Mouse (Mus musculus) forebrain, embryonic 13.5 days (tissue): ENCODE data around the gene Nadsyn1. TPM values are rescaled to one million over a fixed set of nuclear protein-coding genes. Genes with fewer than 3 reads are reported as not detected.

Experiments
- ATAC-seq: fragments of 200-750 bp; cut with Nextera tagmentation; 2 replicates; pipeline ENCODE4 v1.8.0; 2017
- H3K27ac ChIP-seq: fragments of 300-500 bp; sonication (generic); 2 replicates; pipeline ENCODE4 v1.5.1; 2015; ENCODE audit warnings: inconsistent platforms, mild to moderate bottlenecking, moderate library complexity
- H3K27me3 ChIP-seq: fragments of 300-500 bp; sonication (generic); 2 replicates; pipeline ENCODE4 v1.6.1; 2015; ENCODE audit warnings: mild to moderate bottlenecking, inconsistent platforms
- H3K36me3 ChIP-seq: fragments of 300-500 bp; sonication (generic); 2 replicates; pipeline ENCODE4 v1.6.1; 2015; ENCODE audit warnings: mild to moderate bottlenecking, inconsistent platforms; ENCODE audit not compliant: poor library complexity, severe bottlenecking
- H3K4me1 ChIP-seq: fragments of 300-500 bp; sonication (generic); 2 replicates; pipeline ENCODE4 v1.6.1; 2015; ENCODE audit warnings: inconsistent platforms
- H3K4me2 ChIP-seq: fragments of 300-500 bp; sonication (generic); 2 replicates; pipeline ENCODE4 v1.6.1; 2015; ENCODE audit warnings: inconsistent platforms, mild to moderate bottlenecking, moderate library complexity
- H3K4me3 ChIP-seq: fragments of 300-500 bp; sonication (generic); 2 replicates; pipeline ENCODE4 v1.5.1; 2015; ENCODE audit warnings: mild to moderate bottlenecking, inconsistent platforms
- H3K9ac ChIP-seq: fragments of 300-500 bp; sonication (generic); 2 replicates; pipeline ENCODE4 v1.6.1; 2015; ENCODE audit warnings: mild to moderate bottlenecking, inconsistent platforms
- H3K9me3 ChIP-seq: fragments of 300-500 bp; sonication (generic); replicated peaks from 2 replicates; pipeline ENCODE4 v1.6.1; 2016; ENCODE audit warnings: inconsistent platforms
- WGBS: fragments of 180-500 bp; shearing (Covaris S2); methylation state at CpG from one replicate; pipeline ENCODE4 v1.1.7; 2015; 5-methylcytosine and 5-hydroxymethylcytosine counted together
- polyA plus RNA-seq: library from polyadenylated mRNA; unstranded; fragments of >200 nt; fragmentation: Nextera tagmentation; extraction: Ambion mirVana; gene quantifications from 2 replicates; pipeline ENCODE4 v1.2.1, GENCODE M21; 2015

Gene Nadsyn1
- polyA plus RNA-seq, 1 experiment from 2014 or later: 5.6 TPM

DNA sequence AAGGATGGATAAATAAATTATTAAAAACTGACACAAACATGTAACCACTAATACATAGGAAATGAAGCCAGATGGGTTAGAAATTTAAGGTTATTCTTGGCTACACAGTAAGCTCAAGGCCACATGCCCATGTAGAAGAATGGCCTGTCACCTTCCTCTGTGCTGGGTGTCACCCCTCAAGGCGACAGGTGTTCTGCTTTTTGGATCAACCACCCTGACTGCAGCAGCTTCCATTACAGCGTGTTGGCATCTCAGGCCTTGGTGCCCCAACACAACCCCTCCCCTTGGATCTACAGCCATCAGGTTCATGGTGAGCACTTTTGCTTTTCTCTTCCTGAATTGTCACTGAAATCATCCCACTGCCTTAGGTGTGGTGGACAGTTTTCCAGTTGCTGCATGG is 10.0 kb upstream of the Nadsyn1 start:
- Histone ChIP-seq H3K4me1 (peaks cover 56% of the 10 kb centered on the region), H3K27me3 (no peaks in the 10 kb centered on the region), H3K4me3 (no peak overlapping the region), H3K9ac (no peak overlapping the region), H3K27ac (no peak overlapping the region), H3K36me3 (peaks cover 28% of the 10 kb centered on the region), H3K9me3 (no peaks in the 10 kb centered on the region), H3K4me2 (no peak overlapping the region)
- no peak for ATAC-seq
- whole genome bisulfite sequencing: 88% methylated on average over 2 of the region's 2 CpGs

- H3K9ac ChIP-seq: no peak overlapping the region
- peak overlapping the region; percentile 21 for H3K4me2 ChIP-seq
- H3K4me3 ChIP-seq: no peak overlapping the region
- 89% methylated on average over 8 of the region's 8 CpGs for WGBS
- ATAC-seq: no peak
- H3K9me3 ChIP-seq: no peaks in the 10 kb centered on the region
- no peak overlapping the region for H3K27ac ChIP-seq
- peaks cover 23% of the 10 kb centered on the region for H3K36me3 ChIP-seq
- peaks cover 56% of the 10 kb centered on the region for H3K4me1 ChIP-seq
- no peaks in the 10 kb centered on the region for H3K27me3 ChIP-seq
These were observed 9.5 kb upstream of the Nadsyn1 start for GRCm38 (mm10) chr7:143832196-143832595.

DNA sequence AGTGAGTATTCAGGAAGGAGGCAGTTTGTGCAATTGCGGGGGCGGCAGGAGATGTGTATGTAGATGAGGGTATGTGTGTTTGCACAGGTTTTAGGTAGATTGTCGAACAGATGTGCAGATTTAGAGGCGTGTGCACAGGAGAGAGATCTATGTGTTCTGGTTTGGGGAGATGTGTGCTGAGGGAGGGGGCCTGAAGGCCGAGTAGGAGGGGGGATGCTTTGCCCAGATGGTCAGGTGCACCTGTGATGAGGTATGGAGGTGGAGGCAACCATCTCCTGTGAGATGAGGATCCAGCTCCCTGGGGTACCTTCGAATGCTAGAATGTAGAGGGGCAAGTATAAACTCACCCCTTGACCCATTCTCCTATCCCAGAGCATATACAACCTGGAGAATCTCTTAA is 7.8 kb upstream of the Nadsyn1 start:
- Histone ChIP-seq H3K4me2 (peak overlapping the region; percentile 95), H3K4me3 (peak overlapping the region; percentile 64), H3K9me3 (no peaks in the 10 kb centered on the region), H3K4me1 (peaks cover 56% of the 10 kb centered on the region), H3K27ac (peak overlapping the region; percentile 61; the same call in 1 of the 2 replicates), H3K9ac (peak overlapping the region; percentile 83), H3K36me3 (0 out of 2 replicates have a peak, but pooled peaks cover 12% of the 10 kb centered on the region), H3K27me3 (no peaks in the 10 kb centered on the region)
- ATAC-seq: peak; percentile 25
- WGBS: 10% methylated on average over 6 of the region's 6 CpGs

GRCm38 (mm10) chr7:143829504-143830331 is 7.1 kb upstream of the Nadsyn1 start:
- Histone ChIP-seq H3K4me1 (peaks cover 50% of the 10 kb centered on the region), H3K36me3 (0 out of 2 replicates have a peak, but pooled peaks cover 12% of the 10 kb centered on the region), H3K9ac (peak overlapping the region; percentile 83), H3K4me3 (peak overlapping the region; percentile 64), H3K27ac (peak overlapping the region; percentile 93), H3K9me3 (no peaks in the 10 kb centered on the region), H3K27me3 (no peaks in the 10 kb centered on the region), H3K4me2 (peak overlapping the region; percentile 95)
- WGBS: under 1% methylated on average over 37 of the region's 37 CpGs
- ATAC-seq: peak; percentile 99

GRCm38 (mm10) chr7:143826985-143827384 is 4.3 kb upstream of the Nadsyn1 start:
- H3K4me1 ChIP-seq: peaks cover 32% of the 10 kb centered on the region
- H3K4me2 ChIP-seq: no peak overlapping the region
- no peak overlapping the region for H3K27ac ChIP-seq
- ATAC-seq: no peak
- no peaks in the 10 kb centered on the region for H3K27me3 ChIP-seq
- WGBS: 87% methylated on average over 2 of the region's 2 CpGs
- H3K9ac ChIP-seq: no peak overlapping the region
- H3K9me3 ChIP-seq: no peaks in the 10 kb centered on the region
- H3K4me3 ChIP-seq: no peak overlapping the region
- H3K36me3 ChIP-seq: 0 out of 2 replicates have a peak, but pooled peaks cover 3% of the 10 kb centered on the region

GRCm38 (mm10) chr7:143823266-143823605 is 587 bp upstream of the Nadsyn1 start:
- peak; percentile 52 for ATAC-seq
- no peaks in the 10 kb centered on the region for H3K9me3 ChIP-seq
- 76% methylated on average over 4 of the region's 4 CpGs for WGBS
- peak overlapping the region; percentile 52 for H3K4me3 ChIP-seq
- H3K27me3 ChIP-seq: no peaks in the 10 kb centered on the region
- peaks cover 16% of the 10 kb centered on the region for H3K4me1 ChIP-seq
- H3K9ac ChIP-seq: peak overlapping the region; percentile 53
- peaks cover 9% of the 10 kb centered on the region for H3K36me3 ChIP-seq
- H3K27ac ChIP-seq: peak overlapping the region; percentile 55
- H3K4me2 ChIP-seq: peak overlapping the region; percentile 72

DNA sequence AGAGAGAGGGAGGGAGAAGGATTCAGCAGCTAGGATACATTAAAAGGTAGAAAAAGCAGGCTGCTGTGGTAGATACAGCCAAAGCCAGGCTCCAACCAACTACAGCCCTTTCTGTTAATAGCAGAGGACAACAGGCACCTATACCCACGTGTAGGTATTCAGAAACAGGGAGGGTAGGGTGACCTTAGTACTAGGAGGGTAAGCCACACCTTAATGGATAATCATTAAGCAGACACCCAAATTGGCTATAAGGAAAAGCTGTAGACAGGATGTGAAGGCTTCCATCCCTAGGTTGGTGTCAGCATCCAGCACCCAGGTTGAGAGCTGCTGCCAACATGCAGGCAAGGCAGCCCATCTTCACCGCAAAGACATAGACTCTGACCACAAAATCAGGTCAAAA is 1.4 kb downstream of the Nadsyn1 start:
- H3K4me2 ChIP-seq: 0 out of 2 replicates have a peak overlapping the region, but pooled peaks have one; percentile 72
- no peaks in the 10 kb centered on the region for H3K27me3 ChIP-seq
- H3K27ac ChIP-seq: no peak overlapping the region
- H3K9me3 ChIP-seq: no peaks in the 10 kb centered on the region
- no peak overlapping the region for H3K4me3 ChIP-seq
- 79% methylated on average over 2 of the region's 2 CpGs for WGBS
- no peak overlapping the region for H3K9ac ChIP-seq
- H3K36me3 ChIP-seq: peaks cover 22% of the 10 kb centered on the region
- peaks cover 16% of the 10 kb centered on the region for H3K4me1 ChIP-seq
- ATAC-seq: no peak

DNA sequence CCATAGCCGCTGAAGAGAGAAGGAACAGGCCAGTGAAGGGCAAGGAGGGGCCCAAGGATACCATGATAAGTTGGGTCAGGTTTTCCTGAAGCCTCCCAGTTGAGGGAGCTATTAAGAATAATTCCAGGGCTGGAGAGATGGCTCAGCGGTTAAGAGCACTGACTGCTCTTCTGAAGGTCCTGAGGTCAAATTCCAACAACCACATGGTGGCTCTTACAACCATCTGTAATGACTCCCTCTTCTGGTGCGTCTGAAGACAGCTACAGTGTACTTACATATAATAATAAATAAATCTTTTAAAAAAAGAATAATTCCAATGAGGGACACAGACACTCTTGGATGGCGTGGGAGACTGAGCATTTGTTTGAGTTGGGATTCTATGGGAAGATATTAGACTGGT is 3.4 kb downstream of the Nadsyn1 start:
- WGBS: 87% methylated on average over 4 of the region's 4 CpGs
- no peak overlapping the region for H3K4me3 ChIP-seq

GRCm38 (mm10) chr7:143808909-143809308 is 13.7 kb downstream of the Nadsyn1 start:
- H3K27ac ChIP-seq: no peak overlapping the region
- no peak overlapping the region for H3K4me2 ChIP-seq
- no peaks in the 10 kb centered on the region for H3K27me3 ChIP-seq
- H3K9me3 ChIP-seq: no peaks in the 10 kb centered on the region
- no peak for ATAC-seq
- H3K36me3 ChIP-seq: peaks cover 81% of the 10 kb centered on the region
- WGBS: 41% methylated on average over 1 of the region's 1 CpGs
- no peak overlapping the region for H3K4me3 ChIP-seq
- no peak overlapping the region for H3K9ac ChIP-seq
- peaks cover 3% of the 10 kb centered on the region; the same call in 1 of the 2 replicates for H3K4me1 ChIP-seq

More for the DNA sequence above, 3.4 kb downstream of the Nadsyn1 start:
- H3K27me3 ChIP-seq: no peaks in the 10 kb centered on the region
- H3K4me1 ChIP-seq: peaks cover 16% of the 10 kb centered on the region
- no peak for ATAC-seq
- H3K36me3 ChIP-seq: peaks cover 43% of the 10 kb centered on the region
- H3K4me2 ChIP-seq: no peak overlapping the region
- H3K9me3 ChIP-seq: no peaks in the 10 kb centered on the region
- no peak overlapping the region for H3K9ac ChIP-seq
- H3K27ac ChIP-seq: no peak overlapping the region

GRCm38 (mm10) chr7:143805199-143805624 is 17.4 kb downstream of the Nadsyn1 start:
- ATAC-seq: peak; percentile 50; the same call in 1 of the 2 replicates
- Histone ChIP-seq H3K36me3 (peaks cover 75% of the 10 kb centered on the region), H3K9ac (no peak overlapping the region), H3K4me1 (peaks cover 3% of the 10 kb centered on the region; the same call in 1 of the 2 replicates), H3K4me3 (no peak overlapping the region), H3K27me3 (no peaks in the 10 kb centered on the region), H3K9me3 (no peaks in the 10 kb centered on the region), H3K4me2 (no peak overlapping the region), H3K27ac (no peak overlapping the region)
- 51% methylated on average over 5 of the region's 5 CpGs for WGBS

- no peak overlapping the region for H3K4me2 ChIP-seq
- H3K9me3 ChIP-seq: no peaks in the 10 kb centered on the region
- peaks cover 3% of the 10 kb centered on the region; the same call in 1 of the 2 replicates for H3K4me1 ChIP-seq
- ATAC-seq: no peak
- no peak overlapping the region for H3K27ac ChIP-seq
- 87% methylated on average over 8 of the region's 8 CpGs for WGBS
- H3K4me3 ChIP-seq: no peak overlapping the region
- peaks cover 88% of the 10 kb centered on the region for H3K36me3 ChIP-seq
- H3K27me3 ChIP-seq: no peaks in the 10 kb centered on the region
- H3K9ac ChIP-seq: no peak overlapping the region
These were observed 21.2 kb downstream of the Nadsyn1 start for GRCm38 (mm10) chr7:143801195-143802065.

DNA sequence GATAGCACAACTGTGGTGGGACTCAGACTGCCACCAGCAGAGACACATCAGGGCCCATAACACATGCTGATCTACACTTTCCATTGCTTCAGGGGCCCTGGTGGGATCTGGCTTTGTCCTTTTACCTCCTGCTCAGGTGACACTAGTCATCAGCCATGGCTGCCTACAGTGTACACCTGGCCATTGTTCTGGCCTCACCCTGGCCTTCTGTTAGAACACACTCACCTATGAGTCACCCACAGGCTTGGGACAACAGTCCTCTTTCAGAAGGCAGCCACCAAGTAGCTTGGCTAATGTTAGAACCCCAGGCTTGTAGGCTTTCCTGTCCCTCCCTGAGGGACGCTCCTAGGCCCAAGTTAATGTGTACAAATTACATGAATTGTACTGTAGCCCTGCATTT is 21.9 kb downstream of the Nadsyn1 start:
- H3K36me3 ChIP-seq: peaks cover 88% of the 10 kb centered on the region
- H3K4me3 ChIP-seq: no peak overlapping the region
- H3K27ac ChIP-seq: no peak overlapping the region
- no peaks in the 10 kb centered on the region for H3K27me3 ChIP-seq
- WGBS: 88% methylated on average over 1 of the region's 1 CpGs
- no peak for ATAC-seq
- H3K4me1 ChIP-seq: peaks cover 3% of the 10 kb centered on the region; the same call in 1 of the 2 replicates
- H3K9me3 ChIP-seq: no peaks in the 10 kb centered on the region
- H3K9ac ChIP-seq: no peak overlapping the region
- H3K4me2 ChIP-seq: no peak overlapping the region
